Mouse (Mus musculus) embryonic facial prominence, embryonic 12.5 days (tissue): ENCODE results near the gene Rimbp2. TPM values are rescaled to one million over a fixed set of nuclear protein-coding genes. Genes with fewer than 3 reads are reported as not detected.

ENCODE experiments used
- ATAC-seq: fragments of 200-750 bp; cut with Nextera tagmentation; 2 replicates; pipeline ENCODE4 v1.8.0; 2017; ENCODE audit not compliant: insufficient number of reproducible peaks, insufficient read depth, low FRiP score, low TSS enrichment
- H3K27ac ChIP-seq: fragments of 300-500 bp; sonication (generic); 2 replicates; pipeline ENCODE4 v1.5.1; 2016; ENCODE audit warnings: mild to moderate bottlenecking
- H3K27me3 ChIP-seq: fragments of 300-500 bp; sonication (generic); 2 replicates; pipeline ENCODE4 v1.6.1; 2016; ENCODE audit warnings: mild to moderate bottlenecking, moderate library complexity
- H3K36me3 ChIP-seq: fragments of 300-500 bp; sonication (generic); 2 replicates; pipeline ENCODE4 v1.6.1; 2016; ENCODE audit warnings: mild to moderate bottlenecking
- H3K4me1 ChIP-seq: fragments of 300-500 bp; sonication (generic); 2 replicates; pipeline ENCODE4 v1.6.1; 2016
- H3K4me2 ChIP-seq: fragments of 300-500 bp; sonication (generic); replicated peaks from 2 replicates; pipeline ENCODE4 v1.6.1; 2016; ENCODE audit warnings: mild to moderate bottlenecking, moderate library complexity
- H3K4me3 ChIP-seq: fragments of 300-500 bp; sonication (generic); 2 replicates; pipeline ENCODE4 v1.5.1; 2016; ENCODE audit warnings: mild to moderate bottlenecking
- H3K9ac ChIP-seq: fragments of 300-500 bp; sonication (generic); 2 replicates; pipeline ENCODE4 v1.6.1; 2016; ENCODE audit warnings: mild to moderate bottlenecking, moderate library complexity
- H3K9me3 ChIP-seq: fragments of 300-500 bp; sonication (generic); 2 replicates; pipeline ENCODE4 v1.6.1; 2016; ENCODE audit warnings: mild to moderate bottlenecking, moderate library complexity
- WGBS: fragments of 180-500 bp; shearing (Covaris S2); methylation state at CpG from one replicate; pipeline ENCODE4 v1.1.7; 2016; 5-methylcytosine and 5-hydroxymethylcytosine counted together
- polyA plus RNA-seq: library from polyadenylated mRNA; unstranded; fragments of >200 nt; fragmentation: Nextera tagmentation; extraction: Ambion mirVana; gene quantifications from 2 replicates; pipeline ENCODE4 v1.2.1, GENCODE M21; 2016

Rimbp2 gene
- polyA plus RNA-seq, 1 experiment from 2014 or later: 0.19 TPM

- Histone ChIP-seq H3K36me3 (no peaks in the 10 kb centered on the region), H3K27me3 (no peaks in the 10 kb centered on the region), H3K27ac (no peak overlapping the region), H3K9ac (no peak overlapping the region), H3K9me3 (no peaks in the 10 kb centered on the region), H3K4me1 (no peaks in the 10 kb centered on the region), H3K4me3 (no peak overlapping the region), H3K4me2 (no peak overlapping the region)
- 86% methylated on average over 7 of the region's 7 CpGs for WGBS
- ATAC-seq: no peak
Measured at GRCm38 (mm10) chr5:128837045-128837444, 116.2 kb downstream of the Rimbp2 start.

- Histone ChIP-seq H3K9me3 (peaks cover 3% of the 10 kb centered on the region; the same call in 1 of the 2 replicates), H3K4me2 (no peak overlapping the region), H3K9ac (no peak overlapping the region), H3K27ac (no peak overlapping the region), H3K4me3 (no peak overlapping the region), H3K36me3 (no peaks in the 10 kb centered on the region), H3K4me1 (no peaks in the 10 kb centered on the region), H3K27me3 (no peaks in the 10 kb centered on the region)
- 63% methylated on average over 8 of the region's 8 CpGs for WGBS
- no peak for ATAC-seq
Measured at GRCm38 (mm10) chr5:128834126-128834525, 119.2 kb downstream of the Rimbp2 start.

GRCm38 (mm10) chr5:128822843-128823242 lies 130.4 kb downstream of the Rimbp2 start:
- Histone ChIP-seq H3K27me3 (no peaks in the 10 kb centered on the region; the same call in 1 of the 2 replicates), H3K36me3 (no peaks in the 10 kb centered on the region), H3K4me3 (no peak overlapping the region), H3K9me3 (no peaks in the 10 kb centered on the region), H3K4me1 (no peaks in the 10 kb centered on the region), H3K4me2 (no peak overlapping the region), H3K27ac (no peak overlapping the region), H3K9ac (no peak overlapping the region)
- ATAC-seq: no peak
- WGBS: 73% methylated on average over 3 of the region's 3 CpGs

- Histone ChIP-seq H3K27ac (no peak overlapping the region), H3K27me3 (no peaks in the 10 kb centered on the region; the same call in 1 of the 2 replicates), H3K36me3 (no peaks in the 10 kb centered on the region), H3K4me2 (no peak overlapping the region), H3K4me3 (no peak overlapping the region), H3K9me3 (no peaks in the 10 kb centered on the region), H3K9ac (no peak overlapping the region), H3K4me1 (no peaks in the 10 kb centered on the region)
- 48% methylated on average over 12 of the region's 12 CpGs for WGBS
- ATAC-seq: 0 out of 2 replicates have a peak, but pooled peaks have one; percentile 62
Measured at GRCm38 (mm10) chr5:128819638-128820285, 133.5 kb downstream of the Rimbp2 start.

- Histone ChIP-seq H3K4me1 (no peaks in the 10 kb centered on the region), H3K9me3 (no peaks in the 10 kb centered on the region), H3K27me3 (0 out of 2 replicates have a peak, but pooled peaks cover 8% of the 10 kb centered on the region), H3K4me3 (no peak overlapping the region), H3K9ac (no peak overlapping the region), H3K36me3 (no peaks in the 10 kb centered on the region), H3K4me2 (no peak overlapping the region), H3K27ac (no peak overlapping the region)
- 76% methylated on average over 8 of the region's 8 CpGs for WGBS
- no peak for ATAC-seq
Measured at GRCm38 (mm10) chr5:128815629-128816028, 137.7 kb downstream of the Rimbp2 start.

- Histone ChIP-seq H3K4me1 (no peaks in the 10 kb centered on the region), H3K27ac (no peak overlapping the region), H3K9ac (no peak overlapping the region), H3K4me2 (no peak overlapping the region), H3K27me3 (0 out of 2 replicates have a peak, but pooled peaks cover 8% of the 10 kb centered on the region), H3K9me3 (no peaks in the 10 kb centered on the region), H3K36me3 (no peaks in the 10 kb centered on the region), H3K4me3 (no peak overlapping the region)
- 69% methylated on average over 6 of the region's 6 CpGs for WGBS
- ATAC-seq: no peak
Measured at GRCm38 (mm10) chr5:128815078-128815477, 138.2 kb downstream of the Rimbp2 start.

- WGBS: 23% methylated on average over 11 of the region's 11 CpGs
- no peak for ATAC-seq
- no peak overlapping the region for H3K4me2 ChIP-seq
Measured at GRCm38 (mm10) chr5:128813121-128813520, 140.2 kb downstream of the Rimbp2 start.

GRCm38 (mm10) chr5:128811431-128811830 lies 141.9 kb downstream of the Rimbp2 start:
- no peak overlapping the region for H3K4me3 ChIP-seq
- no peaks in the 10 kb centered on the region for H3K4me1 ChIP-seq
- H3K27me3 ChIP-seq: 0 out of 2 replicates have a peak, but pooled peaks cover 8% of the 10 kb centered on the region
- H3K4me2 ChIP-seq: no peak overlapping the region
- no peaks in the 10 kb centered on the region for H3K36me3 ChIP-seq
- no peak for ATAC-seq
- H3K9me3 ChIP-seq: no peaks in the 10 kb centered on the region
- WGBS: 90% methylated on average over 6 of the region's 6 CpGs
- H3K9ac ChIP-seq: no peak overlapping the region
- no peak overlapping the region for H3K27ac ChIP-seq

More at GRCm38 (mm10) chr5:128813121-128813520, 140.2 kb downstream of the Rimbp2 start:
- H3K27ac ChIP-seq: no peak overlapping the region
- H3K36me3 ChIP-seq: no peaks in the 10 kb centered on the region
- no peak overlapping the region for H3K4me3 ChIP-seq
- 0 out of 2 replicates have a peak, but pooled peaks cover 8% of the 10 kb centered on the region for H3K27me3 ChIP-seq
- H3K9me3 ChIP-seq: no peaks in the 10 kb centered on the region
- no peak overlapping the region for H3K9ac ChIP-seq
- H3K4me1 ChIP-seq: no peaks in the 10 kb centered on the region

GRCm38 (mm10) chr5:128810006-128810405 lies 143.3 kb downstream of the Rimbp2 start:
- H3K36me3 ChIP-seq: no peaks in the 10 kb centered on the region
- no peak overlapping the region for H3K9ac ChIP-seq
- H3K4me1 ChIP-seq: no peaks in the 10 kb centered on the region
- H3K9me3 ChIP-seq: no peaks in the 10 kb centered on the region
- H3K4me3 ChIP-seq: no peak overlapping the region
- no peak overlapping the region for H3K4me2 ChIP-seq
- 0 out of 2 replicates have a peak, but pooled peaks cover 8% of the 10 kb centered on the region for H3K27me3 ChIP-seq
- WGBS: 66% methylated on average over 12 of the region's 12 CpGs
- no peak overlapping the region for H3K27ac ChIP-seq
- ATAC-seq: no peak

GRCm38 (mm10) chr5:128809406-128809805 lies 143.9 kb downstream of the Rimbp2 start:
- H3K9me3 ChIP-seq: no peaks in the 10 kb centered on the region
- no peaks in the 10 kb centered on the region for H3K36me3 ChIP-seq
- ATAC-seq: no peak
- H3K4me1 ChIP-seq: no peaks in the 10 kb centered on the region
- H3K27ac ChIP-seq: no peak overlapping the region
- H3K9ac ChIP-seq: no peak overlapping the region
- H3K27me3 ChIP-seq: 0 out of 2 replicates have a peak, but pooled peaks cover 8% of the 10 kb centered on the region
- no peak overlapping the region for H3K4me2 ChIP-seq
- H3K4me3 ChIP-seq: no peak overlapping the region
- 48% methylated on average over 5 of the region's 5 CpGs for WGBS

- no peaks in the 10 kb centered on the region for H3K36me3 ChIP-seq
- 0 out of 2 replicates have a peak, but pooled peaks cover 8% of the 10 kb centered on the region for H3K27me3 ChIP-seq
- no peaks in the 10 kb centered on the region for H3K9me3 ChIP-seq
- no peak for ATAC-seq
- no peaks in the 10 kb centered on the region for H3K4me1 ChIP-seq
- WGBS: 61% methylated on average over 9 of the region's 9 CpGs
- H3K27ac ChIP-seq: no peak overlapping the region
- H3K4me3 ChIP-seq: no peak overlapping the region
- no peak overlapping the region for H3K4me2 ChIP-seq
- H3K9ac ChIP-seq: no peak overlapping the region
Measured at GRCm38 (mm10) chr5:128808547-128809182, 144.6 kb downstream of the Rimbp2 start.

- no peak for ATAC-seq
- no peaks in the 10 kb centered on the region for H3K4me1 ChIP-seq
- 85% methylated on average over 9 of the region's 9 CpGs for WGBS
- H3K27me3 ChIP-seq: 0 out of 2 replicates have a peak, but pooled peaks cover 6% of the 10 kb centered on the region
- no peak overlapping the region for H3K4me3 ChIP-seq
- no peaks in the 10 kb centered on the region for H3K36me3 ChIP-seq
- H3K9me3 ChIP-seq: no peaks in the 10 kb centered on the region
- H3K27ac ChIP-seq: no peak overlapping the region
- no peak overlapping the region for H3K4me2 ChIP-seq
- H3K9ac ChIP-seq: no peak overlapping the region
Measured at GRCm38 (mm10) chr5:128807408-128807807, 145.9 kb downstream of the Rimbp2 start.
